Mouse (Mus musculus) kidney, embryonic 16.5 days (tissue): Measurements from ENCODE around the gene Adamts18. TPM values are rescaled to one million over a fixed set of nuclear protein-coding genes. Genes with fewer than 3 reads are reported as not detected.

Source experiments
- ATAC-seq: fragments of 200-750 bp; cut with Nextera tagmentation; 2 replicates; pipeline ENCODE4 v1.8.0; 2017; ENCODE audit warnings: moderate TSS enrichment; ENCODE audit not compliant: low FRiP score, low TSS enrichment
- H3K27ac ChIP-seq: fragments of 300-500 bp; sonication (generic); 2 replicates; pipeline ENCODE4 v1.5.1; 2014; ENCODE audit warnings: low read length
- H3K27me3 ChIP-seq: fragments of 300-500 bp; sonication (generic); 2 replicates; pipeline ENCODE4 v1.6.1; 2014; ENCODE audit warnings: low read length, control low read depth, mixed read lengths; ENCODE audit not compliant: insufficient read depth
- H3K36me3 ChIP-seq: fragments of 300-500 bp; sonication (generic); 2 replicates; pipeline ENCODE4 v1.6.1; 2014; ENCODE audit warnings: low read length, control low read depth, mixed read lengths; ENCODE audit not compliant: insufficient read depth
- H3K4me1 ChIP-seq: fragments of 300-500 bp; sonication (generic); 2 replicates; pipeline ENCODE4 v1.6.1; 2014; ENCODE audit warnings: low read length, control low read depth, mixed read lengths; ENCODE audit not compliant: insufficient read depth
- H3K4me2 ChIP-seq: fragments of 300-500 bp; sonication (generic); replicated peaks from 2 replicates; pipeline ENCODE4 v1.6.1; 2014; ENCODE audit warnings: low read depth, low read length
- H3K4me3 ChIP-seq: fragments of 300-500 bp; sonication (generic); 2 replicates; pipeline ENCODE4 v1.5.1; 2014; ENCODE audit warnings: mild to moderate bottlenecking, low read length
- H3K9ac ChIP-seq: fragments of 300-500 bp; sonication (generic); replicated peaks from 2 replicates; pipeline ENCODE4 v1.6.1; 2014; ENCODE audit warnings: low read length
- H3K9me3 ChIP-seq: fragments of 300-500 bp; sonication (generic); 2 replicates; pipeline ENCODE4 v1.6.1; 2016; ENCODE audit warnings: low read length, control low read depth
- WGBS: fragments of 180-500 bp; shearing (Covaris S2); extraction: QIAGEN DNeasy Blood & Tissue Kit; methylation state at CpG from one replicate; pipeline ENCODE4 v1.1.7; 2014; 5-methylcytosine and 5-hydroxymethylcytosine counted together
- polyA plus RNA-seq: library from polyadenylated mRNA; unstranded; fragments of >200 nt; fragmentation: Nextera tagmentation; extraction: Ambion mirVana; gene quantifications from 2 replicates; pipeline ENCODE4 v1.2.1, GENCODE M21; 2015

Gene Adamts18
- polyA plus RNA-seq, 1 experiment from 2014 or later, result 2.4 TPM

DNA sequence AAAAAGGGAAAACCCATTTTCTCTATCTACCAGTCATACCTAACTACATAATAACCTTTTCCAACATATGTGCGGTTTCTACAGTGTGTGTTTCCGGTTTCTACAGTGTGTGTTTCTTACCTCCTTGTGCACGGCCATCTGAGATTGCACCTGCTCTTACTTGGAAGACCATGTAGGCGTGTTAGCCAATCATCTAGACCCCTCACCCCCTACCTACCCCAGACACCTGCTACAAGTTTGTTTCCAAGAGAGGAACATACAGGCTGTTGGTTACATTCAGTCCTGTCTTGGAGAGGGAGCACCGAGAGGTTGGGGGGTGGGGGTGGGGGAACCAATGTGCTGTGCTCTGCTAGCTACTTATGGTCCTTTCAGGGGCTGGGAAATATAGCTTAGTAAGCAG, 1.9 kb downstream of the Adamts18 start:
- peaks cover 9% of the 10 kb centered on the region; the same call in 1 of the 2 replicates for H3K4me1 ChIP-seq
- H3K36me3 ChIP-seq, result no peaks in the 10 kb centered on the region
- H3K4me3 ChIP-seq, result no peak overlapping the region
- H3K9ac ChIP-seq, result no peak overlapping the region
- no peak overlapping the region for H3K4me2 ChIP-seq
- H3K27me3 ChIP-seq, result peaks cover 40% of the 10 kb centered on the region
- 72% methylated on average over 5 of the region's 5 CpGs for WGBS
- no peaks in the 10 kb centered on the region for H3K9me3 ChIP-seq
- H3K27ac ChIP-seq, result no peak overlapping the region
- ATAC-seq, result no peak

DNA sequence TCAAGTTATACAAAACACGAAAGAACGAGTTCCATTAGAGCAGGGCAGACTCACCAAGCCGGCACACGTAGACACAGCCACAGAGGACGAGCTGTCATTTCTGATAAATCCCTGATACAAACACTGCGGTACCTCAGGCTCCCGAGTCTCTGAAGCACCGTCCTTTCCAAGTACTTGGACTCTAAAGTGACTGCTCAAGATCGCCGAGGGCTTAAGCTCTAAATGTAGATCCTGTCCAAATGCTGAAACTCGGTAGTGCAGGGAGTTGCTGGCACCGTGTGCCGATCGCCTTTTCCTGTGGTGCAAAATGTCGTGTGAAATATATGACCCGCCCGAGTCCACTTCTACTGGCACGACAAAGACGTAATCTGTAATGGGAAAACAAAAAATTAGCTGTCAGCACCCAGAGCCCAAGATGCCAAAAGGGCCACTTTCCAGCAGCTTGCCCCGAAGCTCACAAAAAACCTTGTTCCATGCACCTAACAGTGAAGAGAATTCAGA, 3.7 kb downstream of the Adamts18 start:
- Histone ChIP-seq H3K9me3 (no peaks in the 10 kb centered on the region), H3K4me2 (no peak overlapping the region), H3K27me3 (peaks cover 30% of the 10 kb centered on the region), H3K9ac (no peak overlapping the region), H3K36me3 (no peaks in the 10 kb centered on the region), H3K27ac (no peak overlapping the region), H3K4me3 (no peak overlapping the region), H3K4me1 (peaks cover 9% of the 10 kb centered on the region; the same call in 1 of the 2 replicates)
- ATAC-seq, result no peak
- WGBS, result 49% methylated on average over 20 of the region's 20 CpGs

DNA sequence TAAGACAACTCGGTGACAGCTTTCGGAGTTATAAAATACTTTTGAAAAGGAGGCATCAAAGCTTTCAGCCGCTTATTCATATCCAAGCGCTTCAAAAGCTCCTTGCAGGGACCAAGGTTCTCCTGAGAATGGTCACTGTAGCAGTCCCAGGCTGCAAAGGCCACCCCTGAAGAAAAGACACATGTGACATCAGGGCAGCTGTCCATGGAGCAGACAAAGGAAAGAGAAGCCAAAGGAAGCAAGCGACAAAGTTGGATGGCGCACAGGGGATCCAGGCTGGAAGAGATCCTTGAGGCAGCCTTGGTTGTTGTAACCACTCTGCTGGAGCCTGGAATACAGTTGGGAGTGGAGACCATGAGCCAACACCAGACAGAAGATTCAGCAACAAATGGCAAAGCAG, 10.3 kb downstream of the Adamts18 start:
- 78% methylated on average over 6 of the region's 6 CpGs for WGBS
- ATAC-seq, result peak; percentile 49; the same call in 1 of the 2 replicates
- H3K4me3 ChIP-seq, result no peak overlapping the region
- H3K9ac ChIP-seq, result no peak overlapping the region
- no peak overlapping the region for H3K27ac ChIP-seq
- peaks cover 9% of the 10 kb centered on the region for H3K4me1 ChIP-seq
- no peak overlapping the region for H3K4me2 ChIP-seq
- H3K9me3 ChIP-seq, result no peaks in the 10 kb centered on the region
- H3K36me3 ChIP-seq, result no peaks in the 10 kb centered on the region
- H3K27me3 ChIP-seq, result 0 out of 2 replicates have a peak, but pooled peaks cover 2% of the 10 kb centered on the region

DNA sequence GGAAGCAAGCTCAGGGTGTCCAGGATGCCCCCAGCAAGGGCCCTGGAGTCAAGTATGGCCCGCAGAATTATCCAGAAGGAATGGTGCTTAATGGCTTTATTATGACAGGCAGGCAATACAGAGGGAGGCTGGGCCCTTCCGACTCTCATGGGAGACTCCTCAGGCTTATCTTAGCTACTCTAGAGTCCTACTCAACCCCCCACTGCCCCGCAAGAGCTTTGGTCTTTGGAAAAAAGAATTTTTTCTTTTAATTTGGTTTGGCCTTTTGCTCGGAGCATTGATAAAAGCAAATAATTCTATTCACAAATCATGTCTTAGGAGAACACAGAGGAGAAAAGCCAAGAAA, 11.0 kb downstream of the Adamts18 start:
- Histone ChIP-seq H3K9me3 (no peaks in the 10 kb centered on the region), H3K36me3 (no peaks in the 10 kb centered on the region), H3K4me1 (peaks cover 9% of the 10 kb centered on the region), H3K27ac (no peak overlapping the region), H3K27me3 (0 out of 2 replicates have a peak, but pooled peaks cover 2% of the 10 kb centered on the region), H3K4me2 (no peak overlapping the region), H3K4me3 (no peak overlapping the region), H3K9ac (no peak overlapping the region)
- WGBS, result 43% methylated on average over 4 of the region's 4 CpGs
- peak; percentile 51 for ATAC-seq

DNA sequence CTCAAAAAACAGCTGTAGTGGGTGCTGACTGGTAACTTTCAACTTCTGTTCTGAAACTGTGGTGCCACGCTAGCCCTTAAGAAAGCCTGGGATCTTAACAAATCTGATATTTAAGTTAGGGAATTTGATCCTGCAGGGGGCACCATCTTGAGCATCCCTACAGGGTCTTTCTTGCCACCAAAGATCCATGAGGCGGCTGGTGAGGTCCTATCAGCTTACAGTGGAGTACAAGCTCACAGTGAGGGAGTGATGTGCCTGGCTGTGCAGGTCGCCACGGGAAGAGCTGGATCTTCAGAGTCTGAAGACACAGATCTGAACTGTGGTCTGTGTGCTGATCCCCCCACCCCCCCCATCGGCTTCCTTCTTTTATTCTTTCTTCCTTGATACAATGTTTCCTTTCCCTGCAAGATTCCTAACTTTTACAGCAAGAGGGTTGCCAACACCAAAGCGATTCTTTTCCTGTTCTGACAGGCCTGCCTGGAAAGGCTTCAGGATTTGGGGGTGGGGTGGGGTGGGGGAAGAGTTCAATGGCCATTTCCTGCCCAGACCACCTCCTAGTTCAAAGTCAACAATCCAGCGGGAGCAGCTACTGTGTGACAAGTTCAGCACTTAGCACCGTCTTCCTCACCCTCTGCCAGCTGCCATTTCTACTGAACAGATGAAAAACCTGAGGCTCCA, 11.5 kb downstream of the Adamts18 start:
- Histone ChIP-seq H3K27ac (no peak overlapping the region), H3K27me3 (0 out of 2 replicates have a peak, but pooled peaks cover 2% of the 10 kb centered on the region), H3K36me3 (no peaks in the 10 kb centered on the region), H3K4me1 (peaks cover 9% of the 10 kb centered on the region), H3K4me2 (no peak overlapping the region), H3K9ac (no peak overlapping the region), H3K9me3 (no peaks in the 10 kb centered on the region), H3K4me3 (no peak overlapping the region)
- 27% methylated on average over 8 of the region's 8 CpGs for WGBS
- peak; percentile 77 for ATAC-seq

DNA sequence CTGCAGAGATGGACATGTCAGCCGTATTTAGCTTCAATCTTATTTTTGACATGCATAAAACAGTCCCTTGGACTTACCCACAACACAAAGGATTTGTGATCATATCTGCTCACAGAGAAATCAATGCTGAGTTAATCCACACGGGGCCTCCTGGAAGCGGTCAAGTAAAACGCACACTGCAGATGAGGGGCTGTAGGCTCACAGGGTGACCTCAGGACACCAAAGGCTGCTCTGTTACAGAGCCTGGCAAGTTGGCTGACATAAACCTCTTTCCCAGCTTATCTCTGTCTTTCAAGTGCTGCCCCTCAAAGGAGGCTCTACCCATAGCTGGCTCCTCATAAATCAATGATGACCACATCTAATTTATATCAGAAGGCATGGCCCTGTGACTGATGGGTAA, 14.9 kb downstream of the Adamts18 start:
- no peak overlapping the region for H3K27ac ChIP-seq
- H3K27me3 ChIP-seq, result no peaks in the 10 kb centered on the region
- H3K36me3 ChIP-seq, result no peaks in the 10 kb centered on the region
- WGBS, result 51% methylated on average over 4 of the region's 4 CpGs
- H3K4me1 ChIP-seq, result peaks cover 9% of the 10 kb centered on the region
- H3K9ac ChIP-seq, result no peak overlapping the region
- no peak overlapping the region for H3K4me2 ChIP-seq
- H3K4me3 ChIP-seq, result no peak overlapping the region
- ATAC-seq, result no peak
- no peaks in the 10 kb centered on the region for H3K9me3 ChIP-seq

DNA sequence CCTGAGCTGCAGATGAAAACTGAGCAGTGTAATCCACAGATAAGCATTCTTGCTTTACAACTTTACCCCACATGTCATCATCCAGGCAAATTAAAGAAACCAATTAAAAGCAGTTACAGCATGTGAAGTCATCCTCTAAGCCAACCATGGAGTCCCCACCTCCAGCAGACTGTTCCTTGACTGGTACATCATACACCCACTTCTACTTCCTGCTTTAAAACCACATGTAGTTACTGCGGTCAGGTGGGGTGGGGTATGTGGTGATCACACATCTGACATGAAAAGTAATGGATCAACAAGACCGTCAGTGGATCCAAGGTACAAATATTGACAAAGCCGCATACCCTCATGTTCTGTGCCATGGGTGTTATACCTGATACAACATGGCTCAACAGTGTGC, 21.3 kb downstream of the Adamts18 start:
- H3K4me1 ChIP-seq, result no peaks in the 10 kb centered on the region; the same call in 1 of the 2 replicates
- no peak overlapping the region for H3K27ac ChIP-seq
- H3K4me3 ChIP-seq, result no peak overlapping the region
- no peak for ATAC-seq
- no peak overlapping the region for H3K4me2 ChIP-seq
- WGBS, result 93% methylated on average over 3 of the region's 3 CpGs
- H3K27me3 ChIP-seq, result no peaks in the 10 kb centered on the region; the same call in 1 of the 2 replicates
- no peaks in the 10 kb centered on the region for H3K36me3 ChIP-seq
- H3K9ac ChIP-seq, result no peak overlapping the region
- no peaks in the 10 kb centered on the region for H3K9me3 ChIP-seq

DNA sequence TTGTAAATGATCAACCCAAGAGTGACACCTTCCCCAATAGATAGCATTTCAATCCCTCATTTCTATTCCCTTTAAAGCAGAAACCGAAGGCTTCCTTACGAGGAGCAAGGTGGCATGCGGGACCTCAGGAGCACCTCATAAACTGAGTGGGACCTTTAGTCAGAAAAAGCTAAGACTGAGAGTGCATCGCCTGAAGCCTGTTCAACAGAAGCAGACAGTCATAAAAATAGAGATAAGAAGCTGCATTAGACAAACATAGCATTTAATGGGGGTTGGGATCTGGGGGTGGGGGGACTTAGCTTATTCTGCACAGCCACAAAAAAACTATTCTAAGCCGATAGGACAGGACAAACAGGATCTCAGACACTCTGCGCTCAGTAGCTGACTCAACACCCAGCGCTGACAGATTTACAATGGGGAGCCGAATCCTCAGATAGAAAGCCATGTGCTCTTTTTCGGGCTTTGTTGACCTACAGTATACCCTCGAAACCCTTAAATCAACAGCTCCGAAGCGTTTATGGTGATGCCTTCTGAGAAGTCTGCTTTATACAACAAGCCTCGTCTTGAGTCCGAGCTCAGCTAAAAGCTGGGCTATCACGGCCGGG, 27.5 kb downstream of the Adamts18 start:
- peaks cover 9% of the 10 kb centered on the region; the same call in 1 of the 2 replicates for H3K4me1 ChIP-seq
- H3K36me3 ChIP-seq, result no peaks in the 10 kb centered on the region
- H3K4me2 ChIP-seq, result peak overlapping the region; percentile 37
- H3K27me3 ChIP-seq, result no peaks in the 10 kb centered on the region; the same call in 1 of the 2 replicates
- no peaks in the 10 kb centered on the region for H3K9me3 ChIP-seq
- no peak overlapping the region for H3K4me3 ChIP-seq
- whole genome bisulfite sequencing, result 14% methylated on average over 16 of the region's 16 CpGs
- peak; percentile 84 for ATAC-seq
- 0 out of 2 replicates have a peak overlapping the region, but pooled peaks have one; percentile 34 for H3K9ac ChIP-seq
- no peak overlapping the region for H3K27ac ChIP-seq

DNA sequence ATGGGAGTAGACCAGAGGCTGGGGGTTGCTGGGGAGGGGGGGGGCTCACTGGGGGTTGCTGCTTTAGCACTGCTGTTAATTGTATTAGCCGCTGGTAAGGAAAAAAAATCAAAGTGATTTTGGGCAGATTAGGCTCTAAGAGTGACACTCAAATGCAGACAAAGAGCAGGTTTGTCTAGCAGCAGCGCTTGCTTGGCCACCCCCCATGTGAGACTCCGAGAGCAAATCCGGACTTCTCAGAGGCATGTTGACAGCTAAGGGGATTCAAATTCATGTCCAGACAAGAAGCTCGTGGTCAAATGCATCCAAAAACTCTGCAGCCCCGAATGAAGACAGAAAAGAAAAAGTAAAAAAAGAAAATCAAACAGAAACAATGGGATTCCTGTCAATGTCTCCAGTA, 34.6 kb downstream of the Adamts18 start:
- no peak for ATAC-seq
- no peak overlapping the region for H3K27ac ChIP-seq
- 65% methylated on average over 6 of the region's 6 CpGs for WGBS

DNA sequence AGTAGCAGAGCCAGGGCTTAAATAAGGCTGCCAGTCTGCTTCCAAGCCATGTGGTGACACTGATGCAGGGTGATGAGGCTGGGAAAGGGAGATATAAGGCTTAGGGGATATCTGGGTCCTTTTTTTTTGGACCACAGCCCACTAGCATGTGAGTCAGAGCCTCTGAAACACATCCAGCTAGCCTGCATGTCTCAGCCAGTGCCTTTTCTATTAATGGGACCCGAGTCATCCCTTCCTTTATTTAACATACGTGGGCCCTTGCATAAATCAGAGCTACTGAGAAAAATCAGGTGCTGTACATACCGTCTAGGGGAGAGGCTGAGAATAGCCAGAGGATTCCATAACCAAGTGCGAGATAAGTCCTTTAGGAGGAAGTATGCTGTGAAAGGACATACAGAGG, 37.0 kb downstream of the Adamts18 start:
- Histone ChIP-seq H3K9ac (no peak overlapping the region), H3K27ac (no peak overlapping the region), H3K36me3 (no peaks in the 10 kb centered on the region), H3K27me3 (no peaks in the 10 kb centered on the region), H3K4me2 (no peak overlapping the region), H3K4me1 (no peaks in the 10 kb centered on the region), H3K4me3 (no peak overlapping the region), H3K9me3 (peaks cover 3% of the 10 kb centered on the region; the same call in 1 of the 2 replicates)
- WGBS, result 75% methylated on average over 4 of the region's 4 CpGs
- no peak for ATAC-seq

More for the DNA sequence above, 34.6 kb downstream of the Adamts18 start:
- H3K27me3 ChIP-seq, result no peaks in the 10 kb centered on the region; the same call in 1 of the 2 replicates
- H3K4me2 ChIP-seq, result no peak overlapping the region
- H3K9ac ChIP-seq, result no peak overlapping the region
- H3K36me3 ChIP-seq, result no peaks in the 10 kb centered on the region
- H3K4me3 ChIP-seq, result no peak overlapping the region
- H3K4me1 ChIP-seq, result no peaks in the 10 kb centered on the region
- peaks cover 3% of the 10 kb centered on the region; the same call in 1 of the 2 replicates for H3K9me3 ChIP-seq
